Mouse (Mus musculus) CH12.LX (cell line): Measurements from ENCODE around the gene Wdr78. TPM values are rescaled to one million over a fixed set of nuclear protein-coding genes. Genes with fewer than 3 reads are reported as not detected.

ENCODE experiments used
- DNase-seq: peaks from one replicate; pipeline ENCODE4 v3.0.0-alpha.2; 2013; ENCODE audit errors: extremely low read depth
- H3K27ac ChIP-seq: 2 replicates; pipeline ENCODE4 v1.5.1; 2012; ENCODE audit warnings: low read depth, mild to moderate bottlenecking, control low read depth, moderate library complexity; ENCODE audit not compliant: insufficient read depth
- H3K27me3 ChIP-seq: replicated peaks from 2 replicates; pipeline ENCODE3; 2012; ENCODE audit warnings: inconsistent platforms
- H3K36me3 ChIP-seq, 2 experiments: replicated peaks in 1 of 2; 2 replicates each; pipeline versions ENCODE3 to v1.6.1; 2012; ENCODE audit warnings: inconsistent platforms in 1 of 2, low read length in 1 of 2, mild to moderate bottlenecking in 1 of 2, mixed read lengths in 1 of 2, moderate library complexity in 1 of 2; ENCODE audit not compliant: control insufficient read depth in 1 of 2, insufficient read depth in 1 of 2
- H3K4me1 ChIP-seq, 2 experiments: 2 replicates each; pipeline ENCODE4 v1.6.1; 2012; ENCODE audit warnings: inconsistent platforms in 1 of 2, moderate library complexity in 1 of 2; ENCODE audit not compliant: insufficient read depth in 2 of 2, control insufficient read depth in 1 of 2
- H3K4me2 ChIP-seq: 2 replicates; pipeline ENCODE4 v1.6.1; 2012; ENCODE audit warnings: low read depth, mild to moderate bottlenecking, control low read depth; ENCODE audit not compliant: poor library complexity, insufficient read depth, severe bottlenecking
- H3K4me3 ChIP-seq, 3 experiments: fragments of 150-350 bp in 1 of 3; sonication (generic) in 1 of 3; replicated peaks in 1 of 3; 2 replicates each; pipeline versions ENCODE3 to v1.5.1; 2011 to 2012; ENCODE audit warnings: low read depth in 2 of 3, low read length in 2 of 3, mild to moderate bottlenecking in 2 of 3, moderate library complexity in 2 of 3, control low read depth in 1 of 3, improper control_type of control experiment in 1 of 3, inconsistent platforms in 1 of 3, mixed read lengths in 1 of 3; ENCODE audit not compliant: poor library complexity in 1 of 3
- H3K79me2 ChIP-seq: replicated peaks from 2 replicates; pipeline ENCODE4 v1.6.1; 2012; ENCODE audit warnings: mild to moderate bottlenecking, moderate library complexity; ENCODE audit not compliant: control insufficient read depth, poor library complexity, insufficient read depth, severe bottlenecking; ENCODE audit errors: extremely low read depth
- H3K9ac ChIP-seq: 2 replicates; pipeline ENCODE4 v1.6.1; 2012; ENCODE audit warnings: low read depth, mild to moderate bottlenecking, control low read depth, moderate library complexity; ENCODE audit not compliant: insufficient read depth
- H3K9me3 ChIP-seq: replicated peaks from 2 replicates; pipeline ENCODE3; 2012; ENCODE audit warnings: low read length, inconsistent platforms, mixed read lengths
- BHLHE40 ChIP-seq: IDR thresholded peaks from 2 replicates; pipeline ENCODE4 v1.6.1; 2011; ENCODE audit warnings: mild to moderate bottlenecking, low read depth, low read length, improper control_type of control experiment
- CHD1 ChIP-seq: IDR thresholded peaks from 2 replicates; pipeline ENCODE4 v1.6.1; 2012; ENCODE audit warnings: low read depth, low read length, improper control_type of control experiment, inconsistent platforms
- CHD2 ChIP-seq: IDR thresholded peaks from 2 replicates; pipeline ENCODE4 v1.6.1; 2011; ENCODE audit warnings: low read length, improper control_type of control experiment
- ELF1 ChIP-seq: IDR thresholded peaks from 2 replicates; pipeline ENCODE4 v1.6.1; 2014; ENCODE audit warnings: low read depth, mild to moderate bottlenecking, inconsistent platforms, low read length, improper control_type of control experiment
- IRF4 ChIP-seq: IDR thresholded peaks from 2 replicates; pipeline ENCODE4 v1.6.1; 2014; ENCODE audit warnings: low read depth, mild to moderate bottlenecking, inconsistent platforms, low read length, improper control_type of control experiment
- JUN ChIP-seq: IDR thresholded peaks from 2 replicates; pipeline ENCODE4 v1.6.1; 2011; ENCODE audit warnings: low read depth, mild to moderate bottlenecking, low read length, improper control_type of control experiment, moderate library complexity; ENCODE audit not compliant: insufficient read depth
- JUND ChIP-seq: conservative IDR thresholded peaks from 2 replicates; pipeline ENCODE4 v1.6.1; 2011; ENCODE audit warnings: low read depth, low read length, improper control_type of control experiment
- KAT2A ChIP-seq: IDR thresholded peaks from 2 replicates; pipeline ENCODE4 v1.6.1; 2012; ENCODE audit warnings: low read length, improper control_type of control experiment, inconsistent platforms; ENCODE audit not compliant: insufficient replicate concordance
- MEF2A ChIP-seq: IDR thresholded peaks from 2 replicates; pipeline ENCODE4 v1.6.1; 2014; ENCODE audit warnings: low read depth, mild to moderate bottlenecking, inconsistent platforms, low read length, improper control_type of control experiment, borderline replicate concordance
- NELFE ChIP-seq: IDR thresholded peaks from 2 replicates; pipeline ENCODE4 v1.6.1; 2011; ENCODE audit warnings: low read depth, low read length, improper control_type of control experiment
- PAX5 ChIP-seq: IDR thresholded peaks from 2 replicates; pipeline ENCODE4 v1.6.1; 2012; ENCODE audit warnings: low read length, inconsistent platforms, mixed read lengths
- RAD21 ChIP-seq: IDR thresholded peaks from 2 replicates; pipeline ENCODE4 v1.6.1; 2011; ENCODE audit warnings: low read depth, mild to moderate bottlenecking, low read length, improper control_type of control experiment, moderate library complexity
- SIN3A ChIP-seq: IDR thresholded peaks from 2 replicates; pipeline ENCODE4 v1.6.1; 2012; ENCODE audit warnings: low read length, improper control_type of control experiment, inconsistent platforms
- TCF12 ChIP-seq: IDR thresholded peaks from 2 replicates; pipeline ENCODE4 v1.6.1; 2014; ENCODE audit warnings: low read depth, mild to moderate bottlenecking, inconsistent platforms, low read length, improper control_type of control experiment
- UBTF ChIP-seq: IDR thresholded peaks from 2 replicates; pipeline ENCODE4 v1.6.1; 2012; ENCODE audit warnings: low read depth, mild to moderate bottlenecking, inconsistent platforms, low read length, improper control_type of control experiment, moderate library complexity
- ZC3H11A ChIP-seq: IDR thresholded peaks from 2 replicates; pipeline ENCODE4 v1.6.1; 2012; ENCODE audit warnings: low read depth, mild to moderate bottlenecking, inconsistent platforms, low read length, improper control_type of control experiment
- dilution Hi-C: fragments of 300-500 bp; cut with MboI; formaldehyde crosslinking; loops from 2 replicates; pipeline ENCODE4 v1.14.3; 2020; ENCODE audit warnings: low sequenced_read_pairs; ENCODE audit not compliant: extremely low pct_unique_long_range_greater_than_20kb, extremely low pct_ligation_motif_present
- in situ Hi-C: fragments of 300-500 bp; cut with MboI; formaldehyde crosslinking; loops from 3 replicates; pipeline ENCODE4 v1.14.3; 2019; ENCODE audit warnings: low sequenced_read_pairs, low pct_ligation_motif_present, low pct_unique_long_range_greater_than_20kb, mixed read lengths
- polyA plus RNA-seq: library from polyadenylated mRNA; unstranded; fragments of >175 nt; gene quantifications from 2 replicates; pipeline ENCODE4 v1.2.1, GENCODE M21; 2012; ENCODE audit warnings: low read depth; ENCODE audit not compliant: insufficient read length
- total RNA-seq, 2 experiments: library from RNA; depleted of rRNA; stranded (reverse); fragments of 300-350 nt in 1 of 2; fragments of >200 nt in 1 of 2; gene quantifications; 2 replicates each; pipeline ENCODE4 v1.2.3; 2012 to 2014

Wdr78 gene
- total and polyA plus RNA-seq, 3 experiments, result 0.29 to 1.1 (median 0.63) TPM

DNA sequence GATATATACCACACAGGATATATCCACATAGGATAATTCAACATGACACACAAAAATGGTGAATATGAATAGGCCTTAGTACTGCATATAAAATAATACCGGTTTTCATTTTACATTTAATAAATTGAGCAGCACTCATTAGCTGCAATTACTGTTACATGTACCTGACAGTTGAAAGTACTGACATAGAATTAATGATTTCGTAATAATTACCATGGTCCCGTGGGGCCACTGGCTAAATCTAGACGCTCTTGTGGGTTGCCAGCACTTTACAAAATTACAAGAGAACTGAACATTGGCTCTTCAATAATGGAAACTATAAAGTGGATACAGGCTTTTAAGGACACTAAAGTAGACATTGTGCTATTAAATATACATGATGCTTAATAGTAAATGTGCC, 109.7 kb downstream of the Wdr78 start:
- Histone ChIP-seq H3K36me3 (no peaks in the 10 kb centered on the region), H3K27ac (no peak overlapping the region), H3K79me2 (no peaks in the 10 kb centered on the region), H3K9me3 (no peaks in the 10 kb centered on the region), H3K4me2 (no peak overlapping the region), H3K9ac (no peak overlapping the region), H3K4me3 (no peak overlapping the region), H3K4me1 (peaks cover 0 to 2% of the 10 kb centered on the region in 2 experiments; a peak in 2 of 4 replicates), H3K27me3 (no peaks in the 10 kb centered on the region)
- no peak for DNase-seq
- TF ChIP-seq PAX5 (no peak), CHD2 (no peak), MEF2A (no peak), ELF1 (no peak), ZC3H11A (no peak)
- in situ Hi-C loops (no loop called here), dilution Hi-C loops (no loop called here)

DNA sequence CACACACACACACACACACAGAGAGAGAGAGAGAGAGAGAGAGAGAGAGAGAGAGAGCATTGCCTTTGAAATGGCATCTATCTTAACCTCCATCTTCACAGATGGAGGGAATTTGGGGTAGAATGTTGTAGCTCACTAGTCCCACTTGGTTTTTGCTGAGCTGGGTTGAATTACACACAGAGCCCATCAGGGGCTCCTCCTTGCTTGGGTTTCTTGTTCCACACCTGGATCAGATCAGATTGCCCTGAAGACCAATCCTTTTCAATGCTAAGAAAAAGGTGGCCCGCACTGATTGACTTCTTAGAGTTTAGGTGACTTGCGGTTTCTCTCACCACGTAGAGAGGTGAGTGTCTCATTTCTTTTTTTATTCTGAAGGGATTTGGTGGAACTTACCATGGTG, 122.7 kb downstream of the Wdr78 start:
- dilution Hi-C loops, result no loop called here
- Histone ChIP-seq H3K4me1 (peaks cover 8 to 13% of the 10 kb centered on the region in 2 experiments), H3K27me3 (no peaks in the 10 kb centered on the region), H3K9ac (no peak overlapping the region), H3K27ac (no peak overlapping the region), H3K79me2 (no peaks in the 10 kb centered on the region), H3K9me3 (no peaks in the 10 kb centered on the region), H3K4me2 (no peak overlapping the region), H3K36me3 (no peaks in the 10 kb centered on the region), H3K4me3 (no peak overlapping the region)
- no peak for DNase-seq
- TF ChIP-seq BHLHE40, result no peak
- TF ChIP-seq IRF4, result no peak
- TF ChIP-seq PAX5, result no peak
- TF ChIP-seq KAT2A, result no peak
- no peak for TF ChIP-seq CHD2
- no peak for TF ChIP-seq ZC3H11A
- no peak for TF ChIP-seq NELFE
- TF ChIP-seq UBTF, result no peak
- no peak for TF ChIP-seq SIN3A
- TF ChIP-seq CHD1, result no peak
- TF ChIP-seq JUND, result no peak
- no peak for TF ChIP-seq JUN
- no peak for TF ChIP-seq RAD21
- no peak for TF ChIP-seq TCF12
- TF ChIP-seq ELF1, result no peak
- in situ Hi-C loops, result loop anchor here (25.0 kb wide), 1 partner anchor 346 kb away; no protein-coding TSS in a partner anchor
